Mouse (Mus musculus) heart, embryonic 10.5 days (tissue): ENCODE data around the gene Vnn3. TPM values are rescaled to one million over a fixed set of nuclear protein-coding genes. Genes with fewer than 3 reads are reported as not detected.

Source experiments
- DNase-seq: peaks from one replicate; pipeline ENCODE4 v3.0.0-alpha.2; 2017; ENCODE audit warnings: low spot score
- H3K27ac ChIP-seq: fragments of 300-500 bp; sonication (generic); 2 replicates; pipeline ENCODE4 v1.5.1; 2016; ENCODE audit warnings: mild to moderate bottlenecking
- H3K27me3 ChIP-seq: fragments of 300-500 bp; sonication (generic); 2 replicates; pipeline ENCODE4 v1.6.1; 2016; ENCODE audit warnings: mild to moderate bottlenecking; ENCODE audit not compliant: poor library complexity, insufficient read depth, severe bottlenecking
- H3K36me3 ChIP-seq: fragments of 300-500 bp; sonication (generic); 2 replicates; pipeline ENCODE4 v1.6.1; 2016; ENCODE audit warnings: mild to moderate bottlenecking, moderate library complexity
- H3K4me1 ChIP-seq: fragments of 300-500 bp; sonication (generic); 2 replicates; pipeline ENCODE4 v1.6.1; 2016; ENCODE audit warnings: mild to moderate bottlenecking
- H3K4me3 ChIP-seq: fragments of 300-500 bp; sonication (generic); 2 replicates; pipeline ENCODE4 v1.5.1; 2016; ENCODE audit warnings: mild to moderate bottlenecking, moderate library complexity
- H3K9me3 ChIP-seq: fragments of 300-500 bp; sonication (generic); 2 replicates; pipeline ENCODE4 v1.6.1; 2016; ENCODE audit warnings: mild to moderate bottlenecking, moderate library complexity
- WGBS: fragments of 180-500 bp; shearing (Covaris S2); methylation state at CpG from one replicate; pipeline ENCODE4 v1.1.7; 2016; 5-methylcytosine and 5-hydroxymethylcytosine counted together
- polyA plus RNA-seq: library from polyadenylated mRNA; unstranded; fragments of >200 nt; fragmentation: Nextera tagmentation; extraction: Ambion mirVana; gene quantifications from 2 replicates; pipeline ENCODE4 v1.2.1, GENCODE M21; 2016

The Vnn3 gene
- polyA plus RNA-seq, 1 experiment from 2014 or later, result not detected

DNA sequence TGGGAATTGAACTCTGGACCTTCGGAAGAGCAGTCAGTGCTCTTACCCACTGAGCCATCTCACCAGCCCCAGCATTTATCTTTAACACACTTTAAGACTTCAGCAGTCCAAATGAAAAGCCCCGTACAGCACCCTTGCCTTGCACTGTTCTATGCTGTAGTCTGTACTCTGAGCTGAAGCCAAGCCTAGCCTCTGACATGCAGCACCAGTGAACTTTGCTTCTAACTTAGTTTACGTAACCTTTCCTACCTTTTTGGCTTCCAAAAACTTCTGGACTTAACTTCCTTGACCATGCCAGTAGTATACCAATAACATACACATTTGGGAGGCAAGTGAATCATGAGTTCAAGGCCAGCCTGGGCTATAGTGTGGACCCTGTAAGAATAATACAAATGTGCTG, 12.4 kb upstream of the Vnn3 start:
- no peak overlapping the region for H3K27ac ChIP-seq
- no peak overlapping the region for H3K4me3 ChIP-seq
- no peak for DNase-seq
- no peaks in the 10 kb centered on the region for H3K36me3 ChIP-seq
- WGBS, result 91% methylated on average over 3 of the region's 3 CpGs
- no peaks in the 10 kb centered on the region for H3K27me3 ChIP-seq
- no peaks in the 10 kb centered on the region for H3K4me1 ChIP-seq
- H3K9me3 ChIP-seq, result no peaks in the 10 kb centered on the region

DNA sequence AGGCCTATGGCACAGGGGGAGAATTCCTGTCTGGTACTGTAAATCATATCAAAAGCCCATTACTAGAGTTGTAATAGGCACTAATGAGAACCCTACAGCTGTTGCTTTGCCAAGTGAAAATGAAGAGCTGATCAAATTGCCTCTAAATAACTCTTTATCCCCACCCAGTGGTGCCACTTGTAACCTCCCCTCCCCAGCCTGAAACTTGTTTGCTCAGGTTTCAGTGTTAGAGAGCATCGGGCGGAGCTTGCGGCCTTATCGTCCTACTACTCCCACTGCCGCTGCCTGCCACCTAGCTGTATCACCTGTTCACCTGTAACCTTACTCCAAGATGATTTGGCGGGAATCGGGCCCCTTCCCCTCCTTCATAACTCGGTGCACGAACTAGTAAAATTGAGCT, 11.9 kb upstream of the Vnn3 start:
- 28% methylated on average over 9 of the region's 9 CpGs for WGBS
- no peak for DNase-seq
- no peaks in the 10 kb centered on the region for H3K27me3 ChIP-seq
- no peak overlapping the region for H3K27ac ChIP-seq
- H3K4me3 ChIP-seq, result no peak overlapping the region
- no peaks in the 10 kb centered on the region for H3K9me3 ChIP-seq
- no peaks in the 10 kb centered on the region for H3K36me3 ChIP-seq
- H3K4me1 ChIP-seq, result no peaks in the 10 kb centered on the region

DNA sequence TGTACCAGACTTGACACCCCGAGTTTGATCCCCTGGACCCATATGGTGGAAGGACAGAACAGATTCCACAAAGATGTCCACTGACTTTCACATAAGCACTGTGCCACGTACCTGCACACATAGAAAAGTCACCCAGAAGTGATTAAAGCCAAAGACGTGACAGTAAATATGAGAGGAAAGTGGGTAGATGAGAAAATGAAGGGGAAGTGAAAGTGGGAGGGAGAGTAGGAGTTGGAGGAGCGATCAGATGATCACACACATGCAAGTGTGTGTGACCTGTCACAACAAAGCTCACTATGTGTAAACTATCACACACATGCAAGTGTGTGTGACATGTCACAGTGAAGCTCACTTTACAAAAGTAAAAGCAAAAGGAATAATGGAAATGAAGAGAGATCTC, 10.8 kb upstream of the Vnn3 start:
- H3K4me3 ChIP-seq, result no peak overlapping the region
- H3K27ac ChIP-seq, result no peak overlapping the region
- no peaks in the 10 kb centered on the region for H3K4me1 ChIP-seq
- no peaks in the 10 kb centered on the region for H3K36me3 ChIP-seq
- no peaks in the 10 kb centered on the region for H3K9me3 ChIP-seq
- 76% methylated on average over 4 of the region's 4 CpGs for WGBS
- DNase-seq, result no peak
- H3K27me3 ChIP-seq, result no peaks in the 10 kb centered on the region

DNA sequence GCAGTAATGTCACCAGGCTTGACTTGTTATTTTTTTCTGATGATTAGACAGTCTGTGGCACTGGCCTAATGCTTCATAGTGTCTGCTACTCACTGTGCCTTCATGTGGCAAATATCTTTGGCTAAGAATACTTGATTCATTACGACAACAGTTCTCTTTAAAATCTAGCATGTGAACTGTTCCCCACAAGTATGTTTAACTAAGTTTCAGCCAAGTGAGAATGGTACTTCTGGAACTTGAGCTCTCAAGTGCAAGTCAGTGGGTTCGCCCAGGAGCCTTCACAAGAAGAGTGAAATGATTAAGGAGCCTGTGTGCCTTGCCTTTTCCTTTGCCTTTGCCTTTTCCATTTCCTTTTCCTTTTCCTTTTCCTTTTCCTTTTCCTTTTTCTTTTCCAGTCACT, 834 bp downstream of the Vnn3 start:
- H3K4me1 ChIP-seq, result no peaks in the 10 kb centered on the region
- no peak for DNase-seq
- H3K27me3 ChIP-seq, result no peaks in the 10 kb centered on the region
- no peaks in the 10 kb centered on the region for H3K9me3 ChIP-seq
- WGBS, result 78% methylated on average over 2 of the region's 2 CpGs
- no peak overlapping the region for H3K4me3 ChIP-seq
- H3K27ac ChIP-seq, result no peak overlapping the region
- no peaks in the 10 kb centered on the region for H3K36me3 ChIP-seq

DNA sequence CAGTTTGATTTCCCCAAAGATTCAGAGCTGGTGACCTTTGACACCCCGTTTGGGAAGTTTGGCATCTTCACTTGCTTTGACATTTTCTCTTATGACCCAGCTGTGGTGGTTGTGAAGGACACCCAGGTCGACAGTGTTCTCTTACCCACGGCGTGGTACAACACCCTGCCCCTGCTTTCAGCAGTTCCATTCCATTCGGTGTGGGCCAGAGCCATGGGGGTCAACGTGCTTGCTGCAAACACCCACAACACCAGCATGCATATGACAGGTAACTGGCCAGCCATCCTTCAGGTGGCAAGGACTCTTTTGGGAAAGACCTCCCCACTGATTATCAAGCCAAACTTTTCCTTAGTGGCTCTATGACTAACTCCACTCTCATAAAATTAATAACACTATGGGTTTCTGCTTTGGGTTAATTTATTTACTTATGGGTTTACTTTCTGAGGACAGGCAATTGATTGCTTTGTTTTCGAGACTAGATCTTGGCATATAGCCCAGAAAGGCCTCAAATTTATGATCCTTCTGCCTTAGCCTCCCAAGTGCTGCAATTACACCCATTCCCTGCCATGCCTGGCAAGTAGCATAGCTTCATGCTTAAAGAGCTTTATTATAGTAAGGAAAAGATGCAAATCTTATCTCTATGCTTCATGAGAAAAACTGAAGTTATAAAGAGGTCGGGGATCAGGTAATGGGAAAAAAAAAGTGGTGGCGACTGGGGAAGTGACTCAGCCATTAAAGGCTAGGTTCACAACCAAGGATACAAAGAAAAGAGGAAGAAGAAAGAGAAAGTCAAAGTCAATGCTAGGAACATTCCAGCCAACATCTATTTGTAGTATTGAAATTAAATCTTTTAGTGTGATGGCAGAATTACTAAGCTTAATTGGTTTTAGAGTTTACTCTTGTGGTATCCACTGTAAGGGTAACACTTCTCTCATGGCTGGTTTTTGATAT, 13.4 kb downstream of the Vnn3 start:
- H3K36me3 ChIP-seq, result 0 out of 2 replicates have a peak, but pooled peaks cover 5% of the 10 kb centered on the region
- no peaks in the 10 kb centered on the region for H3K27me3 ChIP-seq
- WGBS, result 81% methylated on average over 9 of the region's 9 CpGs
- H3K4me1 ChIP-seq, result no peaks in the 10 kb centered on the region
- no peak overlapping the region for H3K4me3 ChIP-seq
- no peak for DNase-seq
- H3K9me3 ChIP-seq, result peaks cover 8% of the 10 kb centered on the region; the same call in 1 of the 2 replicates
- H3K27ac ChIP-seq, result no peak overlapping the region

DNA sequence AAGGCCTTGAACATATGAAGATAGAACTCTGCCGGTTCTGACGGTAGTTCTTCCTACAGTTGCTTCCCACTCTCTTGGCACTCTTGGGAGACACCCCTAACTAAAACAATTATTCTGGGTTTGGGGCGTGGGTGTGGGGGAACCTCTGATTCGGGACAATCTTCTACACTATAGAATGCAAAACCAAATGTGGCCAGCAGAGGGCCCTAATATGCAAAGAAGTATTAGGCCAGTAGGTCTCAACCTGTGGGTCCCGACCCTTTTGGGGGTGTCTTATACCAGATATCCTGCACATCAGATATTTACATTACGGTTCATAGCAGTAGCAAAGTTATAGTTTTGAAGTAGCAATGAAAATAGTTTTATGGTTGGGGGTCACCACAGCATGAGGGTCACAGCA, 29.4 kb downstream of the Vnn3 start:
- Histone ChIP-seq H3K9me3 (peaks cover 5% of the 10 kb centered on the region; the same call in 1 of the 2 replicates), H3K4me3 (no peak overlapping the region), H3K27me3 (no peaks in the 10 kb centered on the region), H3K27ac (no peak overlapping the region), H3K36me3 (no peaks in the 10 kb centered on the region), H3K4me1 (no peaks in the 10 kb centered on the region)
- peak; percentile 61 for DNase-seq
- 90% methylated on average over 6 of the region's 6 CpGs for WGBS

DNA sequence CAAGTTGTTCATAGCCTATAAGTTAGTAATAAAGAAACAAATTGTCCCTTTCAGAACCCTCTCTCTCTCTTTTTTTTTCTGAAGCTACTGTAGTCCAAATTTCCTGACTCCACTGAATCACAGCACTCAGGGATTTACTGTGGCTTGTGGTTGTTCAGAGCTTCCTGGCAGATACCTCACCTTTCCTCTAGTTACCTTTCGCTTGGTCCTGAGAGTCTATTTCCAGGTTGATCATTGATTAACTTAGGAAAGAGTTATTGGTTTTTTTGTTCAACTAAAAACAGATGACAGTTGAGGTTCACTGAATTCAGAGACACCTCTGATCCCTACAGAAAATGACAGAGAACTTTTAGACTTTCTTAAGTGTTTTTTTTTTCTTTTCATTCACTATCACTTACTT, 33.6 kb downstream of the Vnn3 start:
- H3K9me3 ChIP-seq, result no peaks in the 10 kb centered on the region
- DNase-seq, result peak; percentile 5
- H3K4me3 ChIP-seq, result no peak overlapping the region
- WGBS, result 85% methylated on average over 1 of the region's 1 CpGs
- no peak overlapping the region for H3K27ac ChIP-seq
- H3K27me3 ChIP-seq, result no peaks in the 10 kb centered on the region
- no peaks in the 10 kb centered on the region for H3K36me3 ChIP-seq
- no peaks in the 10 kb centered on the region for H3K4me1 ChIP-seq

DNA sequence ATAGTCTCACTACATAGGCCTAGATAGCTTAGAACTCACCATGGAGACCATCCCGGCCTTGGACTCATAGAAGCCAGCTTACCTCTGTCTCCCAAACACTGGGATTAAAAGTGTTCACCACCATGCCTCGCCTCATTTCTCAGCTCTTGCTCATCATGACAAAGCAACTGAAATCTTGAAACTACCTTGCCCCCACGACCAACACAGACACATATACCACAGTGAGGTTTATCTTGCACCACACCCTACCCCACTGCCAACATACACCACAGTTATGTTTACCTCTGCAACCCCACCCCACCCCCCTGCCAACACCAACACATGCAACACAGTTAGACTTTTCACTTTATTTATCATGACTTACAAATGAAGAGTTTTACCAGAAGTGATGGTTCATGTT, 34.8 kb downstream of the Vnn3 start:
- Histone ChIP-seq H3K9me3 (no peaks in the 10 kb centered on the region), H3K4me1 (no peaks in the 10 kb centered on the region), H3K36me3 (no peaks in the 10 kb centered on the region), H3K4me3 (no peak overlapping the region), H3K27ac (no peak overlapping the region), H3K27me3 (no peaks in the 10 kb centered on the region)
- peak; percentile 54 for DNase-seq
- WGBS, result 73% methylated on average over 3 of the region's 3 CpGs

DNA sequence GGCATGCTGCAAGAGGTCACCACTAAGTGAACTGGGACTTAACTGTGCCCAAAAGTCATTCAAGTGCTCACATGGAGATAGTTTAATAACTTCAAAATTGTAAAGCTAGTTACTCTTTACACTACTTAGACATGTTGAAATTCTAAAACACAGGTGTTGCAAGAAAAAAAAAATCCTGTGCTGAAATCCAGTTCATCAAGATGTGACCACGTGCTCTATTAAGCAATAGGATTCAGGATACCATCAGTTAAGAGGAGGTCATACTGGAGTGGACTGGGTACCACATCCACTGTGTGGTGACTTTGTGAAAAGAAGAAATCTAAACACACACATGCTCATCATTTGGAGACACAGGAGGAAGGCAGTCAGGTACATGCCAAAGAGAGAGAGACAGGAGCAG, 41.7 kb downstream of the Vnn3 start:
- no peaks in the 10 kb centered on the region for H3K9me3 ChIP-seq
- 88% methylated on average over 1 of the region's 1 CpGs for WGBS
- H3K4me1 ChIP-seq, result peaks cover 4% of the 10 kb centered on the region; the same call in 1 of the 2 replicates
- no peak for DNase-seq
- no peaks in the 10 kb centered on the region for H3K27me3 ChIP-seq
- H3K36me3 ChIP-seq, result no peaks in the 10 kb centered on the region
- H3K27ac ChIP-seq, result no peak overlapping the region
- H3K4me3 ChIP-seq, result no peak overlapping the region

DNA sequence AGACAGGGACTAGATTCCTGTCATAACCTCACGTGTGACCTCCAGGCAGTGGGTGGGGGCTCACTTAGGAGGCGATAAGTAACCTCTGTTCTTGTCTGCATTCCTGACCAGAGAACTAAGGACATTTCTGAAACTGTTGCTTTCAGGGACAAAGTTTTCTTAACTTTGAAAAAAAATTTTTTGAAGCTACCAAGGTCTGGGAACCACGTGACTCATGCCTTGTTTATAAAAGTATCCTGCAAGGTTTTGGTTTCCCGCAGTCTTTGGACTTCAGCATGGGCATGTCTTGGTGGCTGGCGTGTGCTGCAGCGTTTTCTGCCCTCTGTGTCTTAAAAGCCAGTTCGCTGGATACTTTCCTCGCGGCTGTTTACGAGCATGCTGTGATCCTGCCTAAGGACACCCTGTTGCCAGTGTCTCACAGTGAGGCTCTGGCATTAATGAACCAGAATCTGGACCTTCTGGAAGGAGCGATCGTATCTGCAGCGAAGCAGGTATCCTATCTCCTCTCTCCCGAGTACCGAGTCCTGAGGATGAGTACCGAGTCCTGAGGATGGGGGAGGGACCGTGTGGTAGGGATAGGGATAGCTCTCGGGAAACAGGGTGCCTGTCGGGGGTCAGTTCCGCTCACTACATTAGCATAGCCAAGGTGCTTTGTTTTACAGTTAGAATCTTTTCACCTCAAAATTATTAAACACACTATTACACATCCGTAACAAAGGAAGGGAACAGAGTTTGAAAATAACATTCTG, 43.5 kb downstream of the Vnn3 start, which contains the start of gene Vnn1:
TSS of gene Vnn1 (plus strand) at position 88 of the 749 bp plus-strand sequence.
- no peak for DNase-seq
- H3K27ac ChIP-seq, result peak within 1 kb of the TSS; percentile 84
- H3K4me3 ChIP-seq, result peak within 1 kb of the TSS; percentile 58
- H3K36me3 ChIP-seq, result no peaks in the 10 kb centered on the region
- H3K4me1 ChIP-seq, result peaks cover 4% of the 10 kb centered on the region; the same call in 1 of the 2 replicates
- H3K9me3 ChIP-seq, result no peaks in the 10 kb centered on the region
- WGBS, result 15% methylated on average over 21 of the region's 21 CpGs
- no peaks in the 10 kb centered on the region for H3K27me3 ChIP-seq

DNA sequence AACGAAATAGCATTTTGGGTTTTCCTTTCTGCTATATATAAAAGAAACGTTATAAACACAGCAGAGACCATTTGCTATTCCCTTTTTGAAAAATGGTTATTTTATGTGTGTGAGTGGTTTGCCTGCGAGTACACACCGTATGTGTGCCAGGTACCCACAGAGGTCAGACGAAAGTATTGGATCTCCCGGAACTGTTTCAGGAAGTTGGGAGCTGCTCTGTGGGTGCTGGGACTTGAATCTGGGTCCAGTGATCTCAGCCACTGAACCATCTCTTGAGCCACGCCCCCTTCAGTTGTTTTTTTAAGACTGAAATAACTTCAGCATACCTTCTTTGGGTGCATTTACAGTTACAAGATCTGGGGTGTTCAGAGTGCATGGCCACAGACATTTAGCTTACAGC, 44.1 kb downstream of the Vnn3 start:
- Histone ChIP-seq H3K36me3 (no peaks in the 10 kb centered on the region), H3K4me1 (peaks cover 4% of the 10 kb centered on the region; the same call in 1 of the 2 replicates), H3K27ac (no peak overlapping the region), H3K27me3 (no peaks in the 10 kb centered on the region), H3K4me3 (peak overlapping the region; percentile 58), H3K9me3 (no peaks in the 10 kb centered on the region)
- no peak for DNase-seq
- WGBS, result 68% methylated on average over 7 of the region's 7 CpGs

DNA sequence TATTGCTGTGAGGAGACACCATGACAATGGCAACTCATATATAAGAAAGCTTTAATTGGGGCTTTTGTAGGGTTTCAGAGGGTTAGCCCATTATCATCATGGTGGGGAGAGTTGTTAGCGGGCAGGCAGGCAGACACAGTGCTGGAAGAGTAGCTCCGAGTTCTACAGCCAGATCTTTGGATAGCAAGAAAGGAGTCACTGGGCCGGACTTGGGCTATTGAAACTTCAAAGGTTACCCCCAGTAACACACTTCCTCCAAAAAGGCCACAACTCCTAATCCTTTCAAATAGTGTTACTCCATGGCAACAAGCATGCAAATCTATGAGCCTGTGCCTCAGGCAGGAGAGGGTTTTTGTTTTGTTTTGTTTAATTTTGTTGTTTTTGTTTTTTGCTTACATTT, 49.9 kb downstream of the Vnn3 start:
- no peak for DNase-seq
- WGBS, result 79% methylated on average over 3 of the region's 3 CpGs
- Histone ChIP-seq H3K4me1 (no peaks in the 10 kb centered on the region), H3K9me3 (no peaks in the 10 kb centered on the region), H3K36me3 (0 out of 2 replicates have a peak, but pooled peaks cover 8% of the 10 kb centered on the region), H3K27ac (no peak overlapping the region), H3K4me3 (no peak overlapping the region), H3K27me3 (no peaks in the 10 kb centered on the region)

DNA sequence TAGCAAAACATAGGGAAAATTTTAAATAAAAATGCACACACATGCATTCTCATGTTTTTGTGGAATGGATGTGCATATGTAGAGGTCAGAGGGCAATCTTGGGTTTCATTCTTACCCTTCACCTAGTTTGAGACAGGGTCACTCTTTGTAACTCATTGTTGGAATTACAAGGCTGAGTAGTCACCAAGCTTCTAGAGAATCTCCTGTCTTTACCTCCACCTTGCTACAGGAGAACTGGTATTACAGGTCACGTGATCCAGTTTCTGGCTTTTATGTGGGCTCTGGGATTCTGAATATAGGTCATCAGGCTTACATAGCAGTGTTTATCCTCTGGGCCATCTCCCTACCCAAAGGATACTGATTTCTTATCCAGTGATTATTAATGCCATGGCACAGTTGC, 54.4 kb downstream of the Vnn3 start:
- DNase-seq, result no peak
- WGBS, result 81% methylated on average over 1 of the region's 1 CpGs
- H3K9me3 ChIP-seq, result no peaks in the 10 kb centered on the region

More for the DNA sequence above, 54.4 kb downstream of the Vnn3 start:
- H3K27ac ChIP-seq, result no peak overlapping the region
- H3K4me1 ChIP-seq, result no peaks in the 10 kb centered on the region
- no peak overlapping the region for H3K4me3 ChIP-seq
- no peaks in the 10 kb centered on the region for H3K27me3 ChIP-seq
- 0 out of 2 replicates have a peak, but pooled peaks cover 8% of the 10 kb centered on the region for H3K36me3 ChIP-seq
